Mouse (Mus musculus) liver (tissue): ENCODE results near the gene Ndufa5.

Source experiments
- DNase-seq: peaks from one replicate; pipeline ENCODE4 v3.0.0-alpha.2; 2020; ENCODE audit warnings: mixed read lengths

The Ndufa5 gene

DNA sequence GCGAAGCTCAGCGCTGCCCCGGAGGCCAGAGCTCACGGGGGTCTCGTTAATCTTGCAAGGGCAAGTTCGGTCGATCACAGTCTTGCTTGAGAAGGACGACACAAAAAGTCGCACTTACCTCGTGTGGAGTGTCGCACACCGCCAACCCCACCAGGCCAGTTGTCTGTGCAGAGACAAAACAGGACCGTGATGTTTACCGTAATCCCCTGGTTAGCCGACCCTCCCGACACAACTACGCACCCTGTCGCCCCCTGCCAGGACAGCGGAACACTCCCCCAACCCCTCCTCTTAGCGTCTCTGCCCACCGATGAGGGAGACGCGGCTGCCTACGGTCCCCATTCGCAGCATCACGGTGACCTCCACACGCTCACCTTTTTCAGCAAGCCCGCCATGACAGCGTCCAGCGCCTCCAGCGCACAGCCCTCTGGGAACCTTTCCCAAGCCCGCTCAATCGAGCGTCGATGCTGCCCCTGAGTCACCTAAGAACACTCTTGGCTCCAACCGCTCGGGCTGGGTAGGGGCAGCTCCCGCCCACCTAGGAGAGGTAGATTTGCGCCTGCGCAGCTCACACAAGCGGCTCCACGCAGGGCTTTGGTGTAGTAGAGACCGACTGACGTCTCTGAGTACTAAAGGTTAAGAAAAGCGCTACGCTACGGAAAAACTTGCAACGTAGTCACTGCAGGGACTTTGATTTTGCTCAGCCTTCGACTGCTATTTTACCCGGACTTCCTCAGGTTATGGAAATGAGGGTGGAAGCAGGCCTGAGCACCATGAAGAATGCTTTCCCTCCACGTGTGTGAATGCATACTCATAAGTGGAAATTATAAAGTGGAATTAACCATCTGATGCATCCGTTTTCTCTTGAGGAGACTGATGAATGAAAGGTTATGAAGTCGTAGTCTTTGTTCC, at the start of gene Ndufa5:
Gene Ndufa5 (minus strand): TSS at position 859 of the 909 bp plus-strand sequence.
- peak; percentile 94 for DNase-seq

DNA sequence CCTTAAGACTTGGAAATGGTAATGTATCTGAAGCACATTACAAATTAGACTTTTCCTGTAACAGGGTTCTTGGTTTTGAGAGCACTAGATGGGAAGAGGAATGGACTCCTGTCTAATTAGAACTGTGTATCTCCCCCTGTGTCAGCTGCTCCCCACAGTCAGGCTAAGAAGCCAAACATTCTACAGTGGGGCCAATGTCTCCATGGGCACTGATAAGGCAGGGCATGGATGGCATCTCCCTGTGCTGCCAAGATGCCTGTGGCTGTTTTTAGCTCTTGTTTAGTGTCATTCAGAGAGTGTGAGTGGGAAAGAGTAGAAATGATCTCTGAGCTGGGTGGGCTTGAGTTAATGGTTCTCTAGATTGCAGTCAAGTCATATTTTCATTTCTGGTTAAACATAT, 45.5 kb upstream of the Ndufa5 start:
- no peak for DNase-seq

- DNase-seq = no peak
These were observed 44.6 kb upstream of the Ndufa5 start for GRCm38 (mm10) chr6:24572431-24572830.

DNA sequence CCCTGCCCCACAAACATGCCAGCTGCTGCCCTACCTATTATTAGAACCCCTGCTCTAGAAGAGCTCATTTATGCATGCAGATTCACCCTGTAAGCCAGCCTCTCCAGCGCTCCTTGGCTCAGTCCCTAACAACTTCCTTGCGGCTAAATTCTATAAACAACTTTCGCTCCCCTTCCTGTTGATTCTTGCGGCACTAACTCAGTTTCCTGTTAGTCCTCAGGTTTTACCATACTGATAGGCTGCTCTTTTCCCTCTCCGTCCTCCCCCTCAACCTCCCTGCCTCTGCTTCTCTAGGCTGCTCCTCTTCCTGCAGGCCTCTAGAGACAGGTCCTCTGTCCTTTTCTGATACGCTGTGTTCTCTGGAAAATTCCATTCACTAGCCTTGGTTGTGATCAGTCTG, 43.3 kb upstream of the Ndufa5 start:
- no peak for DNase-seq

DNA sequence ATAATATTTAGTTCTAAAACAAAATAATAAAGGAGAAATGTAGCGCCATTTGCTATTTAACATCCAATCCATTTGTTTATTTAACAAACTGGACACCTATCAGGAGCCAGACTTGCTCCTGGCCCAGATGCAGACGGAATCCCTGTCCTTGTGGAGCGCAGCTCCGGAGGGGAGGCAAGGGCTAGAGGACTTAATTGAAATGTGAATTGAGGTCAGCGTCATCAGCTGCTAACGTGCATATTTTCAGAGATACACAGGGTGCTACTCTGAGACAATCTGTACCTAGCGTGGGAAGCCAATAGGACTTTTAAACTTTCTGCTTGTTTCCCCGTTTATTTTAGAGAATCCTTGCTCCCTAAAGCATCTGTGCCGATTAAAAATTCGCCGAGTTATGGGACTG, 42.5 kb upstream of the Ndufa5 start:
- no peak for DNase-seq

DNA sequence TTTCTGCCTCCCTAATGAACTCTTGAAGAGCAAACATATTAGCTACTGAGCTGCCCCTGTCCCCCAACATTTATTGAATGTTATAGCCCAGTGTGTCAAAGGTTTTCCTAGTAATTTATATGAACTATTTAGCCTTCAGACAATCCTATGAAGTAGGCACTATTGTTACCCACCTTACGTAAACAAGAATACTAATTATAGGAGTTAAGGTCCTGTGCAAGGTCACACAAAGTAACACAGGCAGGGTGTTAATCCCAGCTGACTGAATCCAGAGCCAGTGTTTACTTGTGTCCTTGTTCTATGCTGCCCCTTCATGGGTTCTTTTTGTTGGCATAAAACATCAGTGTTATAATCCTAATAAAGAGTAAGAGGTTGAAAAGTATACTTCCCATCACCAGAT, 41.9 kb upstream of the Ndufa5 start:
- DNase-seq = no peak

- DNase-seq = no peak
These were observed 41.1 kb upstream of the Ndufa5 start for GRCm38 (mm10) chr6:24568963-24569362.

DNA sequence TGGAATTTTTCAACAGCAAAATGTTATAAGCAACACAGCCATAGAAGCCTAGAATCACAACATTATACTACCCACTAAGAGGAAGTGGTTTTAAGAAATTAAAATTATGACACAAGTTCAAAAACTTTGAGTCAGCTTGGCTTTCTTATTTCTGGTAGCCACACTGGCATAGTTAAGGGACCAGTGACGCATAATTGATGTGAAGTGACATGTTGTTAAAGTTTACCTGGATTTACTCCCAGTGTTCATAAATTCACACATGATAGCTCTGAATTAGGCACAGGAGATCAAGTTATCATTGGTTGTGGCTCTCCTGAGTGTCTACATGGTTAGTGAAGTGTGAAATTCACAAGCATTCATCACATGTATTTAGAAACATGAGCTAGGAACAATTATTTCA, 37.1 kb upstream of the Ndufa5 start:
- no peak for DNase-seq

DNA sequence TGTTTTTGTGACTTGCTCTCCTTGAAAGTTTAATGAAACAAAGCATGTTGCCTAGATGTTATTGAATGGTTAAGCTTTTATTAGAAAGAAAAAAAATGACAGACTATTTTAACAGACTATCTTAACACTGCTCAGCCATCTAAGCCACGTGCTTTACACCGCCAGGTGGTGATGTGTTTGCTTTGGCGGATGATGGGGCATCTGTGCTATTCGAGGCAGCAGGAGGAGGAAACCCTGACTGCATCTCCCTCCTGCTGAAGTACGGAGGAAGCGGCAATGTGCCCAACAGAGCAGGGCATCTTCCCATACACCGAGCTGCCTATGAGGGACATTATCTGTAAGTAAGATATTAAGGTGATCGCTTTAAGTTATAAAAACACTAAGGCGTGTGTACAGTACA, 36.3 kb upstream of the Ndufa5 start:
- no peak for DNase-seq

DNA sequence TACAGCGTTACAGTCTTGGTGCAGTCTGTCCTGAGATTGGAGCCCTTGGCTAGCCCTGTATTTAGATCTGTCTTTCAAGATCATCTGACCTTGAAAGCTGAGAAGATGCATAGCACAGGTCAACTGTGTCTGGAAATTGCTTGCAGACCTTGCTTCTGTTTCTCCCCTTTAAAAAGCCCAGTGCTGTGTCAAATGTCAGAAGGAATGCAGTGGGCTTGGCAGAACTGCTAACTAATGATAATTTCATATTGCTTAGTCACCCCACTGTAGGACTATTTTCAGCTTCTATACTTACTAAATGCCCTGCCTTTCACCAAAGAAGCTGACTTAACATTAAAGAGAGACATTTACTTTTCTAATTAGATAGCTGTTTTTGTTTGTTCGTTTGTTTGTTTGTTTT, 27.7 kb upstream of the Ndufa5 start:
- DNase-seq = no peak

- no peak for DNase-seq
These were observed 26.7 kb upstream of the Ndufa5 start for GRCm38 (mm10) chr6:24554427-24555086.

DNA sequence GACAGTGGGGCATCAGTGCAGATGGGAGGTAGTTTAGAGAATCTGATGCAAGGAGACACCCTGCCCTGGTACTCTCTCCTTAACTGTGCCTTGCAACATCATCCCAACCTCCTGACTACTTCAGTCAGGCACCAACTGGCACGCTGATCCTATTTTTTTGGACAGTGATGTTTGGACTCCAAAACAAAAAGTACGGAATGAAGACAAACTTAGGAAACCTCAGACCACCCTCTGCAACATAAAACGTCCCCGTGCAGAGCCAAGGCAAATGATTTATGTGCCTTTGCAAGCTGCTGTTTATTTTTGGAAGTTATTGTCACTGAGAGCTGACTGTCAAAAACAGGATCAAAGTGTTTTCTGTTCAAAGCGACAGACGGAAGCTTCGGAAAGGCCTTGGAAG, 24.2 kb upstream of the Ndufa5 start:
- DNase-seq = no peak

DNA sequence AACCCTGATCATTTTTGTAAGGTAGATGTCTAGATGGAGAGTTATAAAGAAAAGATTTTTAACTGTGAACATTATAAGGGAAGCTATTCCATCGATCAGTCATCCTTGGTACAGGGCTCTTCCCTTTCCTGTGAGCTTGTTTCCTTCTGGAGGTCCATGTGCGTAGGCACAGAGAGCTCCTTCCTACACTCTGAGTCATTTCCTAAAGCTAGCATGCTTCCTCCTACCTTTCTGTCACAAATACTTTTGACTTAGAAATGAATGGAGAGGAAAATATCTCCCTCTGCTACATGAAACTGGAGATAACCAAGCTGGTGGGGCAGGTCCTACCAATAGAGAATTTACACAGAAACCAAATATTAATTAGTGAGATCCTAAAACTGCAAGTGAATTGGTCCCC, 22.0 kb upstream of the Ndufa5 start:
- DNase-seq = no peak

GRCm38 (mm10) chr6:24546716-24547420, 19.1 kb upstream of the Ndufa5 start:
- no peak for DNase-seq

- no peak for DNase-seq
These were observed 15.3 kb upstream of the Ndufa5 start for GRCm38 (mm10) chr6:24543119-24543591.

GRCm38 (mm10) chr6:24542393-24542792, 14.6 kb upstream of the Ndufa5 start:
- no peak for DNase-seq

DNA sequence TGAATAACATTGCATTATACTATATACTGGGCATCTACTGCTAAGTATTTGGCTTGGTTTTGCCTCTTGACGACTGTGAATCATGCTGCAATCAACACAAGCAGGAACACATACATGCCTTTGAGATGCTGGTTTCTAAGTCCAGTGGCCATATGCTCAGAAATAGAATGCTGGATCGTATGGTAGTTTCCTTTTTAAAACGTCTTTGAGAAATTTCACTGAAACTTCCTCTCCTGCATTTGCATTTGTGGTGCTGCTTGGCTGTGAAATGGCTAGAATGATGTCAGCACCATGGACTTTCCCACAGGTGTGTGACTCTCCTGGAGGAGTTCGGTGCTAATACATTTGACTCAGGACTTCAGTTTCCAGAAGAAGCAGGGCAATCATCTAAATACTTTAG, 12.3 kb upstream of the Ndufa5 start:
- no peak for DNase-seq

- DNase-seq = no peak
These were observed 10.6 kb upstream of the Ndufa5 start for GRCm38 (mm10) chr6:24538435-24538834.

- no peak for DNase-seq
These were observed 5.0 kb upstream of the Ndufa5 start for GRCm38 (mm10) chr6:24532804-24533203.

GRCm38 (mm10) chr6:24530711-24531420, 3.1 kb upstream of the Ndufa5 start:
- DNase-seq = no peak

GRCm38 (mm10) chr6:24530166-24530565, 2.4 kb upstream of the Ndufa5 start:
- peak; percentile 21 for DNase-seq

- no peak for DNase-seq
These were observed 141 bp upstream of the Ndufa5 start, which contains the start of gene Asb15 for GRCm38 (mm10) chr6:24528064-24528243. Asb15 (plus strand) TSS chr6:24528144.

DNA sequence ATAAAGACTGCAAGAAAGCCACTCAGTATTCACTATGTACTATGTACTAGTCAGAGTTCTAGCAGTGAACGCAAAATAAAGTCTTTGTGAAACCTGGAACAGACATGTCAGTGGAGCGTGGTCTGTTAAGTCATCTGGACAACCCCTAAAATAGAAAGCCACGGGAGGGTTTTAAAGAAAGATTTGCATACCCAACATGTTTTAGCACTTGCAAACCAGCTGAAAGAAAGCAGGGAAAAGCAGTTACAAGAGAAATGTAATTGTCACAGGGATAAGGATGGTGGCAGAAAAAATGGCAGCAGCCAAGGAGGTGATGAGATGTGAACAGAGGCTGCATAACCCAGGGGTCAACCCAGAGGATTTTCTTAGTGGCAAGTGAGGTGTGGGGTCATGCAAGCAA, 2.1 kb downstream of the Ndufa5 start:
- no peak for DNase-seq
